11 mouse cellular contexts compared by ENCODE assay signal in the genomic region with DNA sequence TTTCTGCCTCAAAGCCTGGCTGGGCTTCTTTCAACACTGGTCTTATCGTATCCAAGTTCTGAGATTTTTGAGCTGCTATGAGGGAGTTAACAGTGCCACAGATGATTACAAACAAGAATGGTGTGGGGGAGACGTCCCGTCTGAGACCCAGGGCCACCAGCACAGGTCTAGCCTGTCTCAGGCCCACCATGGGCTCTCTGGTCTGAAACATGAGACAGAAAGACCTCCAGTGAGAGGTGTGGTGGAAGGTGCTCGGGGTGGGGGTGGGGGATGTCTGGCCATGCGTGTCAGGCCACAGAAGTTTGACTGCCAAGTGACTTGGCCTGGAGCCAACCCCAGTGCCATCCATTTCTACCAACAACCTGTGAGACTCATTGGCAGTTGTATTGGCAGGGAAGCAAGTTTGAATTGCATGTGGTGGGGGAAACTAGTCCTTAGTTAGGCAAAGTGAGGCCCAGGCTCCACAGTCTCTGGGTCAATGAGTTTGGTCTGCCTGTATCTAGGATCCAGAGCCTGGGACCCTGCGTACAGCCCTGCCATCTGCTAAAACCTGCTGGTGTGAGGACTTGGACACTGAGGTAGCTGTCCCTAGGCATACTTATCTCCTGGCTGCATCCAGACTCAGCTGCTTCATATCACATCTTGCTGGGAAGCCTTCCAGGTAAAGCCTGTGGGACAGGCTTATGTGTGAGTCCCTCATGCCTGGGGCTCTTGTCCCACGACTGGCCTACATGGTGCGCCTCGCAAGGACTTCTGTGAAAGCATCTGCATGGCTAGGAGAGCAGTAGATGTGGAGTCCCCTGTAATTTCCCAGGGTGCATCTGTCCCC. TPM values are rescaled to one million over a fixed set of nuclear protein-coding genes. Genes with fewer than 3 reads are reported as not detected.
DNase-seq lines count a peak whose midpoint lies in the region; ATAC-seq and TF ChIP-seq lines count a peak whose summit lies in the region.
"Had no signal": no experiment of that assay in that cellular context is flagged by ENCODE, and none has a peak within 500 bp of the region (broad histone marks: within the 10 kb centered on the region; RNA-seq: fewer than 3 reads in every experiment).

No protein-coding gene starts in this region.

- peak; percentile 64 to 67 for DNase-seq in heart, adult 9 months (ENCODE audit: low spot score in 2 of 2)
- no peak for DNase-seq in heart, embryonic 10.5 days (ENCODE audit: low spot score)
- DNase-seq in A20 (ENCODE audit: low read depth, low spot score) (peak; percentile 16), adipocyte (ENCODE audit: low spot score) (peak; percentile 71)
- DNase-seq in kidney, adult 2 months, result peak; percentile 84
- no peak for DNase-seq in adrenal gland, postnatal 4 days (ENCODE audit: low spot score in 2 of 2)
- DNase-seq in thymus, postnatal 14 days, result no peak
- DNase-seq: thymus, postnatal 4 days had no signal

- H3K4me1 ChIP-seq in heart, embryonic 10.5 days, result peaks cover 12% of the 10 kb centered on the region
- peaks cover 33% of the 10 kb centered on the region for H3K4me1 ChIP-seq in kidney, adult 2 months (ENCODE audit: control insufficient read depth, insufficient read depth, low read length)
- H3K4me1 ChIP-seq: midbrain, embryonic 15.5 days had no signal

- H3K27me3 ChIP-seq in heart, embryonic 10.5 days (ENCODE audit: insufficient read depth, poor library complexity, severe bottlenecking), result no peaks in the 10 kb centered on the region
- H3K27me3 ChIP-seq in kidney, adult 2 months (replicated peaks; ENCODE audit: control insufficient read depth, insufficient read depth, low read length), result no peaks in the 10 kb centered on the region
- H3K27me3 ChIP-seq: midbrain, embryonic 15.5 days had no signal

- peaks cover 16% of the 10 kb centered on the region for H3K36me3 ChIP-seq in heart, embryonic 10.5 days
- no peaks in the 10 kb centered on the region; the same call in 1 of the 2 replicates for H3K36me3 ChIP-seq in kidney, adult 2 months (ENCODE audit: control insufficient read depth, insufficient read depth, low read length)

- TF ChIP-seq CTCF in kidney, adult 2 months (conservative IDR thresholded peaks at IDR 0.05; ENCODE audit: insufficient read depth, insufficient read length, low read depth, low read length), result no peak

- no peak for TF ChIP-seq POLR2A in kidney, adult 2 months (IDR thresholded peaks at IDR 0.05; ENCODE audit: low read depth, low read length)

- 77% methylated on average over 9 of the region's 9 CpGs for WGBS in heart, embryonic 10.5 days
- WGBS in kidney, adult 2 months, result 53% methylated on average over 9 of the region's 9 CpGs

- no peak overlapping the region for H3K27ac ChIP-seq in heart, embryonic 10.5 days
- H3K27ac ChIP-seq in kidney, adult 2 months (ENCODE audit: insufficient read depth, low read depth, low read length), result no peak overlapping the region
- H3K27ac ChIP-seq: limb, embryonic 10.5 days; midbrain, embryonic 15.5 days had no signal

- ATAC-seq in erythroid progenitor cell, adult 5-6 weeks (replicated peaks; ENCODE audit: low FRiP score, poor library complexity, severe bottlenecking), result no peak
- ATAC-seq: midbrain, embryonic 15.5 days had no signal

- H3K9me3 ChIP-seq in heart, embryonic 10.5 days, result no peaks in the 10 kb centered on the region
- H3K9me3 ChIP-seq: limb, embryonic 10.5 days; midbrain, embryonic 15.5 days had no signal

- H3K4me3 ChIP-seq in heart, embryonic 10.5 days, result no peak overlapping the region
- no peak overlapping the region for H3K4me3 ChIP-seq in kidney, adult 2 months (ENCODE audit: insufficient read depth, low read depth, low read length)
- H3K4me3 ChIP-seq: limb, embryonic 10.5 days; midbrain, embryonic 15.5 days had no signal

RNA-seq across cellular contexts. Expression of gene Snrk, which starts 56.6 kb away (rescaled TPM):
- polyA plus RNA-seq in heart, embryonic 10.5 days (2016; fragmentation: Nextera tagmentation; extraction: Ambion mirVana), result 39.3 and 54.0 TPM in 2 replicates
- polyA plus RNA-seq in kidney, adult 2 months (2012; rRNA removed), result 49.0 and 58.9 TPM in 2 replicates
- total RNA-seq in erythroid progenitor cell, adult 5-6 weeks (2015; ENCODE audit: low replicate concordance), result 6.1 and 9.2 TPM in 2 replicates
- 5.9 and 11.7 TPM in 2 replicates for total RNA-seq in erythroid progenitor cell, adult 5-6 weeks (2017; ENCODE audit: low replicate concordance)
- 100 to 1,000 TPM; 168 to 184 TPM for total RNA-seq in adrenal gland, postnatal 4 days (2021)

Comparison
In these comparisons a context has a peak if more than half of its experiments do, and no peak if none do; other contexts are left out.
1. DNase-seq: peak in heart, adult 9 months (2 of 2), A20 (single experiment), adipocyte (single experiment) and kidney, adult 2 months (single experiment); none in heart, embryonic 10.5 days (single experiment), adrenal gland, postnatal 4 days (0 of 2) and thymus, postnatal 14 days (single experiment).
2. RNA of gene Snrk, which starts 56.6 kb away (total RNA-seq): 168 to 184 TPM in adrenal gland, postnatal 4 days; 5.9 to 11.7 TPM in erythroid progenitor cell, adult 5-6 weeks; every median in the first group is over 10 times any median in the second.